Mouse (Mus musculus) intestine, postnatal 0 days (tissue): ENCODE data around the gene Tm9sf4. TPM values are rescaled to one million over a fixed set of nuclear protein-coding genes. Genes with fewer than 3 reads are reported as not detected.
A peak's percentile ranks its signal among the peaks of the same experiment; 100 is the strongest.

Experiments used
- ATAC-seq: fragments of 200-750 bp; cut with Nextera tagmentation; 2 replicates; pipeline ENCODE4 v1.8.0; 2017; ENCODE audit warnings: mild to moderate bottlenecking, moderate TSS enrichment, moderate library complexity
- H3K27ac ChIP-seq: fragments of 300-500 bp; sonication (generic); 2 replicates; pipeline ENCODE4 v1.5.1; 2014; ENCODE audit warnings: mild to moderate bottlenecking, low read depth, low read length, moderate library complexity
- H3K27me3 ChIP-seq: fragments of 300-500 bp; sonication (generic); replicated peaks from 2 replicates; pipeline ENCODE4 v1.6.1; 2014; ENCODE audit warnings: low read length, mixed read lengths; ENCODE audit not compliant: control insufficient read depth, insufficient read depth
- H3K36me3 ChIP-seq: fragments of 300-500 bp; sonication (generic); 2 replicates; pipeline ENCODE4 v1.6.1; 2014; ENCODE audit warnings: mild to moderate bottlenecking, moderate library complexity; ENCODE audit not compliant: control insufficient read depth, insufficient read depth
- H3K4me1 ChIP-seq: fragments of 300-500 bp; sonication (generic); replicated peaks from 2 replicates; pipeline ENCODE4 v1.6.1; 2014; ENCODE audit warnings: antibody characterized with exemption, low read length, mixed read lengths; ENCODE audit not compliant: control insufficient read depth, insufficient read depth
- H3K4me2 ChIP-seq: fragments of 300-500 bp; sonication (generic); replicated peaks from 2 replicates; pipeline ENCODE4 v1.6.1; 2014; ENCODE audit warnings: low read depth, mild to moderate bottlenecking, moderate library complexity
- H3K4me3 ChIP-seq: fragments of 300-500 bp; sonication (generic); 2 replicates; pipeline ENCODE4 v1.5.1; 2014; ENCODE audit warnings: low read depth, low read length
- H3K9ac ChIP-seq: fragments of 300-500 bp; sonication (generic); 2 replicates; pipeline ENCODE4 v1.6.1; 2014; ENCODE audit warnings: mild to moderate bottlenecking, low read depth, low read length
- H3K9me3 ChIP-seq: fragments of 300-500 bp; sonication (generic); 2 replicates; pipeline ENCODE4 v1.6.1; 2016; ENCODE audit warnings: mixed run types; ENCODE audit not compliant: control insufficient read depth
- CTCF ChIP-seq: sonication (generic); IDR thresholded peaks from 2 replicates; pipeline ENCODE4 v1.5.1; 2016; ENCODE audit warnings: low read depth, mild to moderate bottlenecking, control low read depth, antibody characterized with exemption, moderate library complexity
- WGBS: fragments of 180-500 bp; shearing (Covaris S2); extraction: QIAGEN DNeasy Blood & Tissue Kit; methylation state at CpG from one replicate; pipeline ENCODE4 v1.1.7; 2014; 5-methylcytosine and 5-hydroxymethylcytosine counted together
- polyA plus RNA-seq: library from polyadenylated mRNA; unstranded; fragments of >200 nt; fragmentation: Nextera tagmentation; extraction: Ambion mirVana; gene quantifications from 2 replicates; pipeline ENCODE4 v1.2.1, GENCODE M21; 2015

Tm9sf4 gene
- polyA plus RNA-seq, 1 experiment from 2014 or later = 64.7 TPM

DNA sequence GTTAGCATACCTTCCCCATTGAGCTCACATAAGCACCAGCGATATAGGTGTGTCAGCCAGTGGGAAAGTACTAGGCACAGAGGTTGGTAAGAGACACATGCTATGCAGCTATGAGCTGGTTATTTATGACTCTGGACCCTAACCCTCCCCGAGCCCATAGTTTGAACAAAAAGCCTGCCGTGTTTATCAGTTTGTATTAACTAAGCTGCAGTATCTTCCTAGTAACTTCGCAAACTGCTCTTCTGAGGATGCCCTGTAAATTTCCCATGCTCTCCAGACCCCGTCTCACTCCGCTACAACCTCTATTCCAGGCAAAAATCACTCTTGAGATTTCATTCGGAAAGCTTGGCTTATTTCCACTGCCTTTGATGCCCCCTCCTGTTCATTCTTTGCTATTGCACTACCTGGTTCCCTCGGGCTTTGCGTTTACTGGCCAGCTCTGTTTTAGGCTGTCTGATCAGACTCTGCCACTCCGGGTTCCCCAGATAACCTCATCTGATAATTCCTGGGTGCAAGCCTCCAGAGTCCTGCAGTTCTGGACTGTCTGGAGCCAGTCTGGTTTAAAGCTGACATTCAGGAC lies 18.4 kb upstream of the Tm9sf4 start:
- ATAC-seq = no peak
- peak; percentile 85 for TF ChIP-seq CTCF
- no peak overlapping the region for H3K4me3 ChIP-seq

DNA sequence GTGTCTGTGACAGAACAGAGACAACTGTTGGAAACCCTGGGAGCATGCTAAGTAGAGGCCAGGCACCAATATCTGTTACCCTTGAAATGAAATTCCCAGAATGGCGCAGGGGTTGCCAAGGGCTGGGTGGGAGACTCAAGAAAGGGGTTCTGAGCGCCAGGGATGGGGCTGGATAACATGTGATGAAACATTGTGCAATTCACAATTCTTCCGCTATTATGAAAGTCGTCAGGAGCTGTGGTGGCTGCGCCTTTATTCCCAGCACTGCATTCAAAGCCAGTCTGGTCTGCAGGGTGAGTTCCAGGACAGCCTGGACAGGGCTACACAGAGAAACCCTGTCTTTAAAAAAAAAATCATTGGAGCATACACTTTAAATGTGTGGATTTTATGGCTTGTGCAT lies 15.8 kb upstream of the Tm9sf4 start:
- TF ChIP-seq CTCF = no peak
- Histone ChIP-seq H3K27me3 (0 out of 2 replicates have a peak, but pooled peaks cover 5% of the 10 kb centered on the region), H3K4me3 (no peak overlapping the region), H3K36me3 (no peaks in the 10 kb centered on the region), H3K4me2 (no peak overlapping the region), H3K9me3 (no peaks in the 10 kb centered on the region), H3K27ac (no peak overlapping the region), H3K4me1 (no peaks in the 10 kb centered on the region), H3K9ac (no peak overlapping the region)
- 61% methylated on average over 5 of the region's 5 CpGs for WGBS
- no peak for ATAC-seq

More for the DNA sequence above, 18.4 kb upstream of the Tm9sf4 start:
- Histone ChIP-seq H3K9me3 (no peaks in the 10 kb centered on the region), H3K4me2 (no peak overlapping the region), H3K4me1 (no peaks in the 10 kb centered on the region), H3K9ac (no peak overlapping the region), H3K27ac (no peak overlapping the region), H3K36me3 (no peaks in the 10 kb centered on the region), H3K27me3 (0 out of 2 replicates have a peak, but pooled peaks cover 5% of the 10 kb centered on the region)
- WGBS = 21% methylated on average over 10 of the region's 10 CpGs

- Histone ChIP-seq H3K4me2 (no peak overlapping the region), H3K4me1 (no peaks in the 10 kb centered on the region), H3K9ac (no peak overlapping the region), H3K4me3 (no peak overlapping the region), H3K27me3 (0 out of 2 replicates have a peak, but pooled peaks cover 5% of the 10 kb centered on the region), H3K36me3 (no peaks in the 10 kb centered on the region), H3K27ac (no peak overlapping the region), H3K9me3 (no peaks in the 10 kb centered on the region)
- no peak for TF ChIP-seq CTCF
- ATAC-seq = no peak
- WGBS = 74% methylated on average over 3 of the region's 3 CpGs
Observed at GRCm38 (mm10) chr2:153147236-153147635, 13.9 kb upstream of the Tm9sf4 start.

- Histone ChIP-seq H3K9me3 (no peaks in the 10 kb centered on the region), H3K27ac (no peak overlapping the region), H3K4me3 (no peak overlapping the region), H3K36me3 (no peaks in the 10 kb centered on the region), H3K9ac (no peak overlapping the region), H3K4me1 (no peaks in the 10 kb centered on the region), H3K4me2 (no peak overlapping the region), H3K27me3 (0 out of 2 replicates have a peak, but pooled peaks cover 5% of the 10 kb centered on the region)
- no peak for ATAC-seq
- TF ChIP-seq CTCF = peak; percentile 94
- WGBS = 16% methylated on average over 3 of the region's 3 CpGs
Observed at GRCm38 (mm10) chr2:153147715-153148114, 13.4 kb upstream of the Tm9sf4 start.

- Histone ChIP-seq H3K9me3 (no peaks in the 10 kb centered on the region), H3K9ac (no peak overlapping the region), H3K4me2 (no peak overlapping the region), H3K27me3 (no peaks in the 10 kb centered on the region), H3K36me3 (no peaks in the 10 kb centered on the region), H3K4me1 (no peaks in the 10 kb centered on the region), H3K4me3 (no peak overlapping the region), H3K27ac (no peak overlapping the region)
- ATAC-seq = no peak
- no peak for TF ChIP-seq CTCF
- WGBS = 84% methylated on average over 3 of the region's 3 CpGs
Observed at GRCm38 (mm10) chr2:153149742-153150141, 11.4 kb upstream of the Tm9sf4 start.

DNA sequence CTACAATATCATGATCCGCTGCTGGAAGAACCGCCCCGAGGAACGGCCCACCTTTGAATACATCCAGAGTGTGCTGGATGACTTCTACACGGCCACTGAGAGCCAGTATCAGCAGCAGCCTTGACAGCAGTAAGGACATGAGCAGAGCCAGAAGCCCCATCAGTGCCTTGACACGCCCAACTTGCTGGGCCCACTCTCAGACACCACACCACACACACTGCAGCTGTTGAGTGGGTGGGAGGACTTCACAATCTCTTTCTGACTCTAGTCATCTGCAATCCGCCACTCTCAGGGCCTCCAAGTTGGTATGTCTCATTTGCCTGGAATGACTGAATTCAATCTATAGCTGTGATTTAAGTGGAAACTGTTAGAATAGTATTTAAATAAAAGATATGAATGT lies 10.1 kb upstream of the Tm9sf4 start:
- Histone ChIP-seq H3K9me3 (no peaks in the 10 kb centered on the region), H3K36me3 (no peaks in the 10 kb centered on the region), H3K9ac (no peak overlapping the region), H3K27me3 (no peaks in the 10 kb centered on the region), H3K4me3 (no peak overlapping the region), H3K4me1 (no peaks in the 10 kb centered on the region), H3K27ac (no peak overlapping the region), H3K4me2 (no peak overlapping the region)
- TF ChIP-seq CTCF = no peak
- no peak for ATAC-seq
- 72% methylated on average over 7 of the region's 7 CpGs for WGBS
